Mouse (Mus musculus) ovary, adult 10 weeks (tissue): ENCODE data around the gene Lrrc3c. TPM values are rescaled to one million over a fixed set of nuclear protein-coding genes. Genes with fewer than 3 reads are reported as not detected.

Experiments used
- polyA plus RNA-seq: library from polyadenylated mRNA; stranded (reverse); fragments of 350-450 nt; fragmentation: Illumina TruSeq; extraction: RNeasy Lipid Tissue Mini Kit (QIAGEN cat#74804); gene quantifications from one replicate; pipeline ENCODE4 v1.2.3, GENCODE M21; 2014

The Lrrc3c gene
- not detected for polyA plus RNA-seq

GRCm38 (mm10) chr11:98597991-98598390 is at the start of gene Lrrc3c:
Gene Lrrc3c (plus strand): TSS chr11:98598291.

DNA sequence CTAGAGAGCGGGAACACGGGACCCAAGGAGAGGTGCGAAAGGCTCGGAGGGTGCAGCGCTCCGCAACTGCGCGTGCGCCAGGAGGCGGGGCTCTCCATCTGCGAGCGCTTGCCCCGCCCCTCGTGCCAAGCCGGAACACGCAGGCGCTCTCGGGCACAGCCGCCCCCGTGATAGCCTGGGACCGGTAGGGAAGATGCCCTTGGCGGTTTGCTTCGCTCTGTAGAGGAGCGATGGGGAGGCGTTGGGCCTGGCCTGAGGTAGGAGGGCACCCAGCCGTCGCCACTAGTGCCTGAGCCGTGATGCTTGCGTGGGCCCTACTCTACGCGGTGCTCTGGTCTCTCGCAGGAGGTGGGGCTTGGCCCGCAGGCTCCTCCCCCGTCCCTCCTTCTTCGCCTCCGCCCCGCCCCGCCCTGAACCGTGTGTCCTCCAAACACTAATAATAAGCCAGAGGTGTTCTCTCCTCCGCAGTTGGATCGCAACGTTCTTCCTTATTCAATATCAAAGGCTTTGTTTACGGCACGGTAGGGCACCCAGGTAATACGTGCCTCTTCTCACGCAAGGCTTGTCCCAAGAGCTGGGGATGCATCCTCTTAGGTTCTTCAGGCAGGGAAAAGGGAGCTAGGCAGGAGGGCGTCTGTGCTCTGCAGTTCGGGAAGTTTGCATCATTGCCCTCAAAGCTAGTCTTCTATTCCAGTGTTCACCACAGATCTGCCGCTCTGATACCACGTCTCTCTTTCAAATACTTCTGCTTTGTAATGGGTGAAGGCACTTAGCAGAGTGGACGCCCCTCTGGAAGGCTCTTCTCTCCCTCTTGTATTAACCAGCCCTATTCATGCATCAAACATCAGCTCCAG is 46.9 kb upstream of the Lrrc3c start, which contains the start of gene Zpbp2:
TSS of gene Zpbp2 (plus strand) at position 123 of the 854 bp plus-strand sequence.

DNA sequence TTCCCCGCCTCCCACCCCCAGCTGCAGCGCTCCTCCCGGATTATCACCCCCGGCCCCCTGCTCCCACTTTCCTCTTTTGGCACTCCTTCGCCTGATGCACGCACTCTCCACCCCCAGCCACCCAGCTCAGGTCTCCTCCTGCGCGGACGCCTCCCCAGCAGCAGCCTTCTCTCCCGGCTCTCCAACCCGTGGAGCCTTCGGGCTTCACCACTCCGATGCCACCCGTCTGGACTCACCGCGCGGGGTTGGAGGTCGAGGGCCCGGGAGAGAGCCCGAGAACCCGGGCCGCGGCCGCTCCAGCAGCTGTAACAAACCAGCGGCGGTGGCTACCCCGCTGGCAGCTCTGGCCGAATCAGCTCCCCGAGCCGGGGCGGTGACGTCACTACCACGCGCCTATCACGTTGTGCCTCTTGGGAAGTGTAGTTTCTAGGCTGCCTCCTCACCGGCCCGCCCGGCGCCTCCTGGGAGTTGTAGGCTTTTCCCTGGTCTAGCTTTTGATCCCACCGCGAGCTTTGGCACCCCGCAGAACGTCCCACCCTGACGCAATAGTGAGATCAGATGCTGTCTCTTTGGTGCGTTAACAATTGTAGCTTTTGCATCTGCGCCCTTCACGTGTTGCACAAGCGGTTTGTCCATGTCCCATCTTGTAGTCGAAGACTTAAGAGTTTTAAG is 11.1 kb upstream of the Lrrc3c start, which contains the start of gene Ormdl3:
TSS of gene Ormdl3 (minus strand) at position 477 of the 672 bp plus-strand sequence.

GRCm38 (mm10) chr11:98625611-98626410 is 27.7 kb downstream of the Lrrc3c start, which contains the start of the genes Gm12355 and Gsdma3:
Gene Gm12355 (minus strand): TSS chr11:98625661.
Gene Gsdma3 (plus strand): TSS chr11:98626360.

GRCm38 (mm10) chr11:98646459-98646858 is 48.4 kb downstream of the Lrrc3c start, which contains the start of gene Gsdma2:
Gene Gsdma2 (plus strand): TSS chr11:98646759.

Other genes starting within 250 kb of the Lrrc3c start
- gene Ppp1r1b, start 249.9 kb upstream of the Lrrc3c start, polyA plus RNA-seq = 1.1 TPM
- 0.91 TPM for gene Stard3, start 239.9 kb upstream of the Lrrc3c start, polyA plus RNA-seq
- gene Tcap, start 214.5 kb upstream of the Lrrc3c start, polyA plus RNA-seq = not detected
- not detected for gene Pnmt, start 211.8 kb upstream of the Lrrc3c start, polyA plus RNA-seq
- not detected for gene Pgap3, start 197.8 kb upstream of the Lrrc3c start, polyA plus RNA-seq
- 0.71 TPM for gene Erbb2, start 185.8 kb upstream of the Lrrc3c start, polyA plus RNA-seq
- 30.3 TPM for gene Mien1, start 159.3 kb upstream of the Lrrc3c start, polyA plus RNA-seq
- gene Grb7, start 151.9 kb upstream of the Lrrc3c start, polyA plus RNA-seq = 0.31 TPM
- gene Ikzf3, start 52.3 kb upstream of the Lrrc3c start, polyA plus RNA-seq = 0.31 TPM
- 0.60 TPM for gene Zpbp2, start 47.2 kb upstream of the Lrrc3c start, polyA plus RNA-seq
- 6.9 TPM for gene Ormdl3, start 10.9 kb upstream of the Lrrc3c start, polyA plus RNA-seq
- gene Gm12355, start 27.4 kb downstream of the Lrrc3c start, polyA plus RNA-seq = 0.80 TPM
- not detected for gene Gsdma3, start 28.1 kb downstream of the Lrrc3c start, polyA plus RNA-seq
- gene Gsdma2, start 48.5 kb downstream of the Lrrc3c start, polyA plus RNA-seq = not detected
- gene Gsdma, start 66.1 kb downstream of the Lrrc3c start, polyA plus RNA-seq = not detected
- 14.8 TPM for gene Psmd3, start 84.3 kb downstream of the Lrrc3c start, polyA plus RNA-seq
- gene Csf3, start 103.0 kb downstream of the Lrrc3c start, polyA plus RNA-seq = not detected
- 6.5 TPM for gene Med24, start 131.1 kb downstream of the Lrrc3c start, polyA plus RNA-seq
- 8.4 TPM for gene Thra, start 142.3 kb downstream of the Lrrc3c start, polyA plus RNA-seq
- 1.6 TPM for gene Nr1d1, start 177.0 kb downstream of the Lrrc3c start, polyA plus RNA-seq
- gene Msl1, start 197.2 kb downstream of the Lrrc3c start, polyA plus RNA-seq = 113 TPM
- 24.9 TPM for gene Casc3, start 206.6 kb downstream of the Lrrc3c start, polyA plus RNA-seq
- gene Rapgefl1, start 238.5 kb downstream of the Lrrc3c start, polyA plus RNA-seq = 0.63 TPM